Mouse (Mus musculus) spleen, adult 18-20 months (tissue): ENCODE measurements around the gene Lcmt1.

Experiments used
- DNase-seq, 2 experiments: peaks; one replicate each; pipeline ENCODE4 v3.0.0; 2022; ENCODE audit warnings: mixed read lengths in 2 of 2

Lcmt1 gene

DNA sequence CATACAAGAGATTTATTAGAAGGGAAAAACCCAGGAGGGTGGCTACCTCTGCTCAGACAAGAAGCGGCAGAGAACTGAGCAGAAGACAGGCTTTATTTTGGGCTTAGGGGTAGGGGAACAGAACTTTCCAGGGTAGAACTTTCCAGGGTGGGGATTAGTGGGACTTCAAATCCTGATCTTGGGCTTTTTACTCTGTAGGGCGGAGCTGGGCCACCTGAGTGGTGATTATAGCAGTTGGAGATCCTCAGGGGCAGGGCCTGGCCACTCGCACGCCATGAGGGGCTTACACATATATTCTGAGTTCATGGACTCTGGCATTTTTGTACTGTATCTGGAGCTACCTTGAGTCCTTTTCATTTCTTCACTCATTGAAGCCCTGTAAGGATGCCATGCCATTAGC is 91.7 kb downstream of the Lcmt1 start:
- DNase-seq: no peak

DNA sequence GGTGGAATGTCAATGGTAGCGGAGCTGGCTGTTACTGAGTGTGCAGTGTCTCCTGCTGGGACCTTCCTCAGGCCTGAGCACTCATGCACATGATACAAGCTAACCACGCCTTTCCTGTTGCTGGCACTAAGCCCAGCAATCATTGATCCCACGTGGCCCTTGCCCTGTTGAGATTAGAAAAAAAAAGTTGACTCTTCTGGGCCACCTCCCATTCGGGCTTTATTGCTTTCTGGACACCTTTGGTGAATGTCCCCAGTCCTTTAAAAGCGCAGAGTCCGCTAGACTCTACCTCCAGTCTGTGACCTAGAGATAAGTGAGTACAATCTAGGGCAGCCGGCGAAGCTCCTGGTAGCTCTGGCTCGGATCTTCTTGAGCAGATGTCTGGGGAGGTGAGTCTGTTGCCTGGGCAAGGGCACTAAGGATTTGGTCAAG is 92.5 kb downstream of the Lcmt1 start, which contains the start of gene Aqp8:
Gene Aqp8 (plus strand): TSS at position 222 of the 432 bp plus-strand sequence.
- DNase-seq: peak in 1 of 2 experiments; percentile 10

DNA sequence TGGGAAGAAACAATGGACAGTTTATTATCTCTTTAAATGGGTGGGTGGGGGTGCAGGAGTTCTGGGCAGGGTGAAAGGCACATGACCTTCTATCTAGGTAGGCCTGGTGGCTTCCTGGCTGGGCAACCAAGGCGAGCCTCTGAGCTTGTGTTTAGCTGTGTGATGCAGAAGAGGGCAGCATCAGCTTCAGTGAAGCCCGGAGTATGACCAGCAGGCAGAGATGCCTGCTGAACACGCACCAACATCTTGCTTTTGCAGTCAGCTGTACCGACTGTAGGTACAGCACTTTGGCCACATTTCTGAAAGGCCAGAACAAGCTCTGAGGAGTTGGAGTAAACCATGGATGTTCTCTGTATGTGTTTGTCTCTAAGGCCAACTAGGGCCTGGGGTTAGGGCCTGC is 94.0 kb downstream of the Lcmt1 start:
- DNase-seq: no peak

DNA sequence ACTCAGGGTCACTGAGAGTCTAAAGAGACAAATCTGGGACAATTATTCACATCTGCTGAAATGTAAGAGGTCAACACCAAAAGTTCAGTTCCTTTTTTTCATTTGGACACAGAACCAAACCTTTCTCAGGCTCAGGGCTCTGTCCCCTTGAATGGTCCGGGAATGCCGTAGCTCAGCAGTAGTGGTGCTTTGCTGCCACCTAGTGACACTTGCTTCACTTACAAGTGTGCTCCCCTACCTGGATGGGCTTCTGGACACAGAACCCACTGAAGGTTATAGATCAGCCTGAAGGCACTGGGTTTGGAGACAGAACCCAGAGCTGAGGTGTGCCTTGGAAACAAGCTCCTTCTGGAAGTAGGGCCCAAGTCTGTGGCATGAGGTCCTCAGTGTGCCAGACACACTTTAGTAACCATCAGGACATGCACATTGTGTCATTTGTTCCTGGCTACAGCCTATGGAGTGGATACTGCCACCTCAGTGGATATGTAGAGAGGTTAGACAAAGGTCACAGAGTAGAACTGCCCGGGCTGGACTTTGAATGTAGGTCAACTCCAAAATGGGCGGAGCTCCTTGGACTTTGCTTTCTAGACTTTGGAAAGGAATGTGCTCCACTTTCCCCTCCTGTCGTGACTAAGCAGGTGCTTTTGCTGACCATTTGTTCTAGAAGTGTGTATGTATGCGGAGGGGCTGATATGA is 96.3 kb downstream of the Lcmt1 start:
- DNase-seq: peak; percentile 15 to 63

DNA sequence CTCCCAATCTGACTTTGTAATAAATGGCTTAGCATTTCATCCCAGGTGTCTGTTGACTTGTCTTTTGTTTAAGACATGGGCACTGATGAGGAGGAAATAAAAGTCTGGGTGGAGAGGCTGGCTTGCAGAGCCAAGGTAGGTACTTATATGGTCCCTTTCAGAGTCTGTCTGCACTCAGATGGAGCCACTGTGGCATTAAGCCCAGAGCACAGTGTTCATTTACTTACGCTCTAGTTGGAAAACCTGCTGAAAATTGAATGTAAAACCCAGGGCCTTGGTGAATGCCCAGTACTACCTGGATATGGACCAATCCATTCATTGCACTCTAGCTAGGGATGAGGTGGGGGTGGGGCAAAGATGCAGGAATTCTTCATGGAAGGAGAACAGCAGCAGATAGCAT is 98.4 kb downstream of the Lcmt1 start:
- DNase-seq: no peak
